Mouse (Mus musculus) E14TG2a.4 (cell line): ENCODE results near the gene Erv3.

ENCODE experiments used
- H3K27me3 ChIP-seq: 2 replicates; pipeline ENCODE4 v1.6.1; 2014; ENCODE audit warnings: low read length, control low read depth; ENCODE audit not compliant: insufficient read depth
- H3K36me3 ChIP-seq: 2 replicates; pipeline ENCODE4 v1.6.1; 2014; ENCODE audit warnings: low read length, control low read depth; ENCODE audit not compliant: insufficient read depth
- H3K4me1 ChIP-seq: replicated peaks from 2 replicates; pipeline ENCODE4 v1.6.1; 2014; ENCODE audit warnings: low read depth, low read length, control low read depth
- H3K4me3 ChIP-seq: replicated peaks from 2 replicates; pipeline ENCODE4 v1.5.1; 2014; ENCODE audit warnings: mild to moderate bottlenecking, low read length
- H3K9me3 ChIP-seq: 2 replicates; pipeline ENCODE4 v1.6.1; 2014; ENCODE audit warnings: low read length, control low read depth
- CTCF ChIP-seq: conservative IDR thresholded peaks from 2 replicates; pipeline ENCODE4 v1.5.1; 2014; ENCODE audit warnings: low read length
- NANOG ChIP-seq: IDR thresholded peaks from 2 replicates; pipeline ENCODE4 v1.6.1; 2014; ENCODE audit warnings: borderline replicate concordance, low read length, mixed read lengths
- POU5F1 ChIP-seq: IDR thresholded peaks from 2 replicates; pipeline ENCODE4 v1.6.1; 2014; ENCODE audit warnings: low read length, borderline replicate concordance

Erv3 gene

GRCm38 (mm10) chr2:131902423-131902822 is 42.9 kb upstream of the Erv3 start:
- TF ChIP-seq CTCF (no peak), POU5F1 (no peak), NANOG (no peak)
- H3K36me3 ChIP-seq = no peaks in the 10 kb centered on the region
- H3K4me1 ChIP-seq = peaks cover 6% of the 10 kb centered on the region

GRCm38 (mm10) chr2:131897336-131898109 is 38.0 kb upstream of the Erv3 start:
- Histone ChIP-seq H3K4me3 (no peak overlapping the region), H3K9me3 (no peaks in the 10 kb centered on the region), H3K4me1 (peaks cover 7% of the 10 kb centered on the region), H3K36me3 (no peaks in the 10 kb centered on the region), H3K27me3 (no peaks in the 10 kb centered on the region)
- TF ChIP-seq NANOG (no peak), CTCF (no peak), POU5F1 (no peak)

More at GRCm38 (mm10) chr2:131902423-131902822, 42.9 kb upstream of the Erv3 start:
- Histone ChIP-seq H3K27me3 (0 out of 2 replicates have a peak, but pooled peaks cover 8% of the 10 kb centered on the region), H3K9me3 (no peaks in the 10 kb centered on the region), H3K4me3 (no peak overlapping the region)

GRCm38 (mm10) chr2:131896011-131896410 is 36.5 kb upstream of the Erv3 start:
- Histone ChIP-seq H3K36me3 (no peaks in the 10 kb centered on the region), H3K27me3 (no peaks in the 10 kb centered on the region), H3K4me3 (no peak overlapping the region), H3K4me1 (peaks cover 16% of the 10 kb centered on the region), H3K9me3 (no peaks in the 10 kb centered on the region)
- TF ChIP-seq NANOG (no peak), CTCF (no peak), POU5F1 (no peak)

- no peaks in the 10 kb centered on the region for H3K27me3 ChIP-seq
- H3K9me3 ChIP-seq = no peaks in the 10 kb centered on the region
- H3K4me1 ChIP-seq = peaks cover 16% of the 10 kb centered on the region
- H3K4me3 ChIP-seq = no peak overlapping the region
- no peaks in the 10 kb centered on the region for H3K36me3 ChIP-seq
- no peak for TF ChIP-seq NANOG
- no peak for TF ChIP-seq POU5F1
- TF ChIP-seq CTCF = no peak
Observed at GRCm38 (mm10) chr2:131895106-131895505, 35.6 kb upstream of the Erv3 start.

GRCm38 (mm10) chr2:131892534-131892933 is 33.0 kb upstream of the Erv3 start:
- TF ChIP-seq NANOG = no peak
- TF ChIP-seq CTCF = no peak
- no peak for TF ChIP-seq POU5F1
- Histone ChIP-seq H3K27me3 (no peaks in the 10 kb centered on the region), H3K4me1 (peaks cover 25% of the 10 kb centered on the region), H3K36me3 (no peaks in the 10 kb centered on the region), H3K4me3 (no peak overlapping the region), H3K9me3 (no peaks in the 10 kb centered on the region)

GRCm38 (mm10) chr2:131888233-131888632 is 28.7 kb upstream of the Erv3 start:
- H3K4me3 ChIP-seq = no peak overlapping the region
- TF ChIP-seq CTCF (no peak), NANOG (no peak), POU5F1 (no peak)
- H3K36me3 ChIP-seq = no peaks in the 10 kb centered on the region
- H3K4me1 ChIP-seq = peaks cover 48% of the 10 kb centered on the region
- H3K9me3 ChIP-seq = no peaks in the 10 kb centered on the region
- H3K27me3 ChIP-seq = no peaks in the 10 kb centered on the region

GRCm38 (mm10) chr2:131886503-131887160 is 27.1 kb upstream of the Erv3 start:
- no peaks in the 10 kb centered on the region for H3K9me3 ChIP-seq
- H3K27me3 ChIP-seq = no peaks in the 10 kb centered on the region
- no peak overlapping the region for H3K4me3 ChIP-seq
- no peak for TF ChIP-seq NANOG
- TF ChIP-seq POU5F1 = no peak
- no peak for TF ChIP-seq CTCF
- H3K36me3 ChIP-seq = no peaks in the 10 kb centered on the region
- H3K4me1 ChIP-seq = peaks cover 48% of the 10 kb centered on the region

GRCm38 (mm10) chr2:131883136-131883535 is 23.6 kb upstream of the Erv3 start:
- Histone ChIP-seq H3K4me1 (peaks cover 50% of the 10 kb centered on the region), H3K27me3 (no peaks in the 10 kb centered on the region), H3K36me3 (no peaks in the 10 kb centered on the region), H3K4me3 (no peak overlapping the region), H3K9me3 (no peaks in the 10 kb centered on the region)
- TF ChIP-seq POU5F1 = no peak
- TF ChIP-seq NANOG = no peak
- TF ChIP-seq CTCF = no peak

- peaks cover 47% of the 10 kb centered on the region for H3K4me1 ChIP-seq
- H3K9me3 ChIP-seq = no peaks in the 10 kb centered on the region
- TF ChIP-seq CTCF (no peak), NANOG (no peak), POU5F1 (no peak)
- H3K27me3 ChIP-seq = no peaks in the 10 kb centered on the region
- no peaks in the 10 kb centered on the region for H3K36me3 ChIP-seq
- H3K4me3 ChIP-seq = no peak overlapping the region
Observed at GRCm38 (mm10) chr2:131881766-131882165, 22.2 kb upstream of the Erv3 start.
